Mouse (Mus musculus) spleen, adult 18-20 months (tissue): ENCODE measurements at regions not wholly inside any gene's neighbourhood (a gene's known extent, or its start where the extent isn't known, plus 50 kb on each side); places are given as distances from the start of the nearest gene placed in this dataset.

Source experiments
- DNase-seq, 2 experiments: peaks; one replicate each; pipeline ENCODE4 v3.0.0; 2022; ENCODE audit warnings: mixed read lengths in 2 of 2

DNA sequence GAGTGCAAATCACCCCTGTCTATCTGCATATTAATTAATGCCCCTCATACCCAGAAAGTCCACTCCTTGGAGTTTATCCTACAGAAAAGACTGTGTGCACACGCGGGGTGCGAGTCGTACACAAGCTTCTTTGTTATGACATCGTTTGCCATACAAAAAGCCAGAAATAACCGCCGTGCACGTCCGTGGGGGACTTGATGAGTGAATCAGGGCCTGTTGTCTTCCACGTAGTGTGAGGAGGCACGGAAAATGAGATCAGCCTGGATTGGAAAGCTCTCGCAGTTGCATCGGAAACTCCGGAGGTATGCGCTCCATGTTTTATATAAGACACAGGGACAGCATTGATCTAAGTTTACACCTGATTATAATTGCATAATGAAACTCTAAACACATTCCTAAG is 120.3 kb downstream of the Etnk1 start:
- DNase-seq = no peak

DNA sequence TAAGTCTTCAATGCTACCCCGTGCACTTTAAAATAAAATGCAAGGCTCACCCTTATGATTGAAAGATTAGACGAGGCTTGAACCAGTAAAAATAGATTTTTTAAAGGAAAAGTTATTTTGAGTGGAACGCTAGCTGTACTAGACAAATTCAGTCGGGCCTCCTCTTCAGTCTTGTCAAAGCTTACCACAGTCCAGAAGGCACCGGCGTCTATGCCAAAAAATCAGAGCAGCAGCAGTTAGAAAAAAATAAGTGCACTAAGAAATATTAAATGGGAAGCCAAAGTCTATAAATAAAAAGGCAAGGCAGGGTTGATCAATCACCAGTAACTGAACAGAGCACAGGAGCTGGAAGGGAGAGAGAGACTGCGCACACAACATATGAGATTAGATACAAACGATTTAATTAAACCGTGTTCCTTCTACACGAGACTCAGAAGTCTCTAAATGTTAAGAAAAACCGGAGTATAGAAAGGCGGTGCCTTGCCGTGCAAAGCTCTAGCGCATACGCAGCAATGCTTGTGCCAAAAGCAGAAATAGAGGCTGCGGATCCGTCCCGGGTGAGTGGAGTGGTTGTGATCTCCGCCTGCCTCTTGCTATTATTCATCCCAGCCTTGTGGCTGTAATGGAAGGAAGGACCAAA is 121.6 kb downstream of the Etnk1 start:
- no peak for DNase-seq

- DNase-seq = no peak
Measured at GRCm38 (mm10) chr6:143293648-143294047, 126.6 kb downstream of the Etnk1 start.

GRCm38 (mm10) chr6:143298391-143298790 is 131.4 kb downstream of the Etnk1 start:
- DNase-seq = no peak

DNA sequence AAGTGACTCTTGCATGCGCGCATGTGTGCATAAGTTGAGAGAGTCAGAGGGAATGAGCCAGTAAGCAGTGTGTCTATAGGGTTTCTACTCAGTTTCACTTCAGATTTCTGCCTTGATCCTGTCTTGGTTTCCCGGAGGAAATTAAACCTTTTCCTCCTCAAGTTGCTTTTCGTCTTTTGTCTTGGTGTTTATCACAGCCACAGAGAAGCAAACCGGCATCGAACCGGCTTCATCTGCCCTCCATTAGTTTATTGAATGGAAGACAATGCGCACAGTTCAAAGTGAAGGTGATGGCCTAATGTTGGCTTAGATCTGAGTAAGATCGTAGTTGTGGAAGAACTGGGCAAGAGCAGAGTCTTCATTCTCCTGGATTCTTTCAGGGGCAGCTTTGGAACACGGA is 134.4 kb downstream of the Etnk1 start:
- no peak for DNase-seq

- DNase-seq = no peak
Measured at GRCm38 (mm10) chr6:143307327-143307726, 140.3 kb downstream of the Etnk1 start.

GRCm38 (mm10) chr6:143315859-143316258 is 148.8 kb downstream of the Etnk1 start:
- DNase-seq = no peak

DNA sequence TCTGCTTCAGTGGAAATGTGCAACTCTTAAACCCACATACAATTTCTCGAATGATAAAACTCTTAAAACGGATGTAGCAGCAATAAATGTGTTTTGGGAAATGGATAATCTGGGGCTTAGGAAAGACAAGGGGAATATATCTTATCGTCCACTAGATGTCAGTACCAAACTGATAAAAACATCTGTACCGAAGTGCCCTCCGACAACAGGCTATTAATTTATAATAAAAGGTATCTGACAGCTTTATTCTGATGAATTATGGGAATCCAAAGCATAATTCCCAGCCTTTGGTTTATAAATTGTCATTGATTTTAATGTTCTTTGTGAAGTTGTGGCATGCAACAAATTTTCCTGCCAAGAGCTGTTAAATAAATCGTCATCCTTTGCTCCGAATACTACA is 153.4 kb downstream of the Etnk1 start:
- DNase-seq = no peak

- no peak for DNase-seq
Measured at GRCm38 (mm10) chr6:143324636-143325035, 157.6 kb downstream of the Etnk1 start.

DNA sequence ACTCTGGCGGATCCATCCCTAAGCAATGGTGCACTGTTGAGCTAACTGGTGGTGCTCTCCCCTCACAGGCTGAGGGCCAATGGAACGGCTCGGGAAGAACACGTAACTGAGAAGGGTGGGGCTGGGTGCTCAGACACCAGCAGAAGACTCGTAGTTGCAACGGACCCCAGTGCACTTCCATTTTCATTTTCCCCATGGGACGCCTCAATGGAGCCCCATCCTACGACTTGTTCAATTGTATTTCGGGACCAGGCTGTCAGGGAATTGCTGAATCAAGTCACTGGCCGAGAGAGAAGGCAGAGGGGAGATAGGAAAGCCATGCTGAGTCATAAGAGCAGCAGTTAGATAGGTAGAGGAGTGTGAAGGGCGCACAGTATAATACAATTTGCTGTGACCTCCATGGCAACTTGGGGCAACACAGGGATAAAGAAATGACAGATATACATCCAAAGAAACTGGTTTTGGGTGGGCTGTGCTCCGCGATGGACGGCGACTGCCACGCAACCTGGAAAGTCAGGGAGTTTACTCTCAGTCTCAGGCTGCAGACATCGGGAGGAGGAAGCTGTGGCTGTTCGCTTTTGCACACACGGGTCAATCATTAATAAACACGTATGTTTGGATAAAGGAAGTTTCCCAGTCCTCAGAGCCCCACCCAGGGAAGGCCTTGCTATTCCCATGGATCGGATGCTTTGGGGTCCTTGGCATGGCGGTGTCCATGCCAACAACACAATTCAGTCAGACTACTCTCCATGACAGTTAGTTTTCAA is 160.1 kb downstream of the Etnk1 start:
- no peak for DNase-seq

GRCm38 (mm10) chr6:143327788-143328187 is 160.8 kb downstream of the Etnk1 start:
- DNase-seq = no peak

- DNase-seq = no peak
Measured at GRCm38 (mm10) chr6:143328202-143328601, 161.2 kb downstream of the Etnk1 start.

DNA sequence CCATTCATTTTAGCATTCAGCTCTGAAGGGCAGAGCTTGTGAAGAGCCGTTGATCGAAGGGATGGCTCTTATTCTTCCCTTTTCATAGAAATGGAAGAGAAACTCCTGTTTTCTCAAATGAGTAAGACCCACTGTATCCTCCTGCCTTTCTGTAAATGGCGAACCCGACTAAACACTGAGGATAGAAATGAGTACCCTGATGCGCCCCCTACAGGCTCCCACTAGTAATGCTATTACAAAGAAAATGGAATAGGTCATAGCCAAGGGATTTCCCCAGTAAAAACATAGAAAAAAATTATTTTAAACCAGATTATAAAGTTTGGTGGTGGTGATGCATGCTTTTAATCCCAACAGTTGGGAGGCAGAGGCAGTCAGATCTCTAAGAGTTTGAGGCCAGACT is 162.1 kb downstream of the Etnk1 start:
- no peak for DNase-seq

DNA sequence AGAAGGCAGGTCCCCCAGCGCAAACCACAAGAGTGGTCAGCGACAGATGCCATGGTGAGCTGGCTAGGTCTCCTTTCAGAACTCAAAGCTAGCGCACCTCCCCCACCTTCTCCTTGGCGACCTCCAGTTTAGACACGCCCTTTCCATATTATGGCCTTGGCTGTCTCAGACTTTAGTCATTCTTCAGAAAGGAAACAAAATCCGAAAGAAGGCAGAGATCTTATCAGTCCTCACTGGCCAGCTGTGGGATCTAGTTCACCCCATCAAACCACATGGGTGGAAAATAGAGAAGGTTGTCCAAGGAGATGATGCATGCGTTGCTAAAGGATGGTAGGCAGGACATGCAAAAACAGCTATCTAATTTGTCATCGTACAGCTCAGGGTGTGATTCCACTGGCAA is 166.5 kb downstream of the Etnk1 start:
- no peak for DNase-seq

- no peak for DNase-seq
Measured at GRCm38 (mm10) chr6:143336574-143336973, 169.6 kb downstream of the Etnk1 start.

DNA sequence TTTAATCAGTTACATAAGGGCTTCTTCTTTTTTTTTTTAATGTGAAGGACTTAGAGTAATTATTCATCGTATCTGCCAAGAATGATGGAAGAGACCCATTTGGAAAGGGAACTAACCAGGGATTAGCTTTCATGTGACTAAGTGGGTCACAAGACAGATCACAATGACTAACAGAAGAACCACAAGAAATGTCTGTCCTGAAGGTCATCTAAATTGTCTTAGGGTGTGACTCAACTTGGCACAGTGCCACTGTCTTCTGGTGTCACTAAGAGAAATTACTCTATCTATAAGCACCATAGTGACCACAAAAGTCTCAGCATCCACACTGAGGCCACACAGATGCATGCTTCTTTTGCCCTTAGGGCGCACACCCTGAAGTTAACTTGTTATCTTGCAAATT is 182.0 kb downstream of the Etnk1 start:
- no peak for DNase-seq

GRCm38 (mm10) chr6:143359320-143360032 is 192.5 kb downstream of the Etnk1 start:
- DNase-seq = no peak

DNA sequence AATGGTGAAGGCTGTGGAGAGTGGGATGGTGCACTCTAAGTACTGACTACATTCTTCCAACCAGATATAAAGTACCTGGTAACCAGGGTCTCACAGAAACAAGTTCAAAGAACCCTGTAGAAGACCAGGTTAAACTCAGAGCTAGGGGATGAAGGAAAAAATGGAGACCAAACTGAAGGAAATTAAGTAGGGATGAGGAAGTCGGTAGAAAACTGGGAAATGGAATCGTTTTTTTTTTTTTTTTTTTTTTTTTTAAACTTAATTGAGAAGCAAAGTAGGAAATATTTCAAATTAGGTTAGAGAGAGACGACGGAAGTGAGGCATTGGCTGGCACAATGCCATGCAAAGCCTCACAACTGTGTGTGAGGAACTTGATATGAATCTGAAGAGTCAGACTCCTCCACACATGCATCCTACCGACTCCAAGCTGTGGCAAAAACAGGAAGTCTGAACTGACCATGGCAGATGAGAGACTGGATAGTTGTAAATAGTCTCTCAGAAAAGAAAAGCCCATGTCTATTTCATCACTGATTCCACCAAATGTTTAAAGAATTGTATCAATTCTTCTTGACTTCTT is 194.2 kb downstream of the Etnk1 start:
- DNase-seq = no peak

- no peak for DNase-seq
Measured at GRCm38 (mm10) chr6:143361963-143362362, 194.9 kb downstream of the Etnk1 start.

DNA sequence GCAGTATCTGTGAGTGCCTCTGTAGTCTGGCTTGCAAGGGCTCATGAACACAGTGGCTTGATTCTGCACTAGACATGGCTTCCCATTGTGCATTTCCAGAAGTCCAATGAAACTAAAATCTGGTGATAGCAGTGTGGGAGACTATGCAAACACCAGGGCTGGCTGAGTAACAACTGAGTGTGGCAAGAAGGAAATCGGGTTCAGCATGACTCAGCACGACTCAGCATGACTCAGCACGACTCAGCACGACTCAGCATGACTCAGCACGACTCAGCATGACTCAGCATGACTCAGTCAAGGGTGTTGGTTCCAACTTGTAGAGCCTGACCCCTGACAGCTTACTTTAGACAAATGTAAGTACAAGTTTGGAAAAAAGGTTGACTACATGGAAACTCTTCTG is 198.8 kb downstream of the Etnk1 start:
- no peak for DNase-seq

GRCm38 (mm10) chr6:143367804-143368203 is 200.8 kb downstream of the Etnk1 start:
- DNase-seq = no peak

GRCm38 (mm10) chr6:143368646-143369045 is 201.6 kb downstream of the Etnk1 start:
- no peak for DNase-seq

- no peak for DNase-seq
Measured at GRCm38 (mm10) chr6:143372487-143372886, 205.5 kb downstream of the Etnk1 start.
